Mouse (Mus musculus) myocyte (in vitro differentiated cells): Measurements from ENCODE around the gene Fam214a.

Experiments
- MAX ChIP-seq: IDR thresholded peaks from one replicate; pipeline ENCODE4 v1.6.1; 2011; ENCODE audit warnings: low read depth, mild to moderate bottlenecking, control low read depth
- MYOG ChIP-seq, 3 experiments: IDR thresholded peaks; one replicate each; pipeline ENCODE4 v1.6.1; 2011; ENCODE audit warnings: control low read depth in 2 of 3, low read depth in 2 of 3, mild to moderate bottlenecking in 2 of 3; ENCODE audit not compliant: insufficient read length in 2 of 3, control insufficient read depth in 1 of 3, insufficient read depth in 1 of 3
- POLR2A ChIP-seq: IDR thresholded peaks from one replicate; pipeline ENCODE4 v1.6.1; 2011; ENCODE audit warnings: low read depth, mild to moderate bottlenecking, control low read depth, moderate library complexity; ENCODE audit not compliant: insufficient read length
- POLR2AphosphoS2 ChIP-seq: IDR thresholded peaks from one replicate; pipeline ENCODE4 v1.6.1; 2011; ENCODE audit warnings: low read depth, control low read depth; ENCODE audit not compliant: insufficient read length
- TCF12 ChIP-seq: IDR thresholded peaks from one replicate; pipeline ENCODE4 v1.6.1; 2011; ENCODE audit warnings: mild to moderate bottlenecking, control low read depth; ENCODE audit not compliant: poor library complexity, insufficient read depth, severe bottlenecking
- USF1 ChIP-seq: IDR thresholded peaks from one replicate; pipeline ENCODE4 v1.6.1; 2011; ENCODE audit warnings: low read depth, mild to moderate bottlenecking, control low read depth, moderate library complexity

GRCm38 (mm10) chr9:74988893-74989460 lies 36.3 kb downstream of the Fam214a start:
- TF ChIP-seq POLR2A = no peak
- no peak for TF ChIP-seq USF1
- TF ChIP-seq MAX = no peak
- TF ChIP-seq TCF12 = no peak
- TF ChIP-seq MYOG (IDR thresholded peaks at IDR 0.05; ENCODE audit: control insufficient read depth in 1 of 3, insufficient read depth in 1 of 3, insufficient read length in 2 of 3, low read depth in 2 of 3) = no peak
- TF ChIP-seq POLR2AphosphoS2 = no peak
